Mouse (Mus musculus) telencephalon, adult 2 months (tissue): ENCODE data around the gene Spire2.
"Not testable (repeated sequence)": the region's sequence is repeated elsewhere in the genome, so short reads cannot be mapped to it uniquely, and the experiment has no call there.

Experiments
- DNase-seq: peaks from one replicate; pipeline ENCODE4 v3.0.0-alpha.2; 2011; ENCODE audit warnings: low read depth, low spot score

The Spire2 gene

DNA sequence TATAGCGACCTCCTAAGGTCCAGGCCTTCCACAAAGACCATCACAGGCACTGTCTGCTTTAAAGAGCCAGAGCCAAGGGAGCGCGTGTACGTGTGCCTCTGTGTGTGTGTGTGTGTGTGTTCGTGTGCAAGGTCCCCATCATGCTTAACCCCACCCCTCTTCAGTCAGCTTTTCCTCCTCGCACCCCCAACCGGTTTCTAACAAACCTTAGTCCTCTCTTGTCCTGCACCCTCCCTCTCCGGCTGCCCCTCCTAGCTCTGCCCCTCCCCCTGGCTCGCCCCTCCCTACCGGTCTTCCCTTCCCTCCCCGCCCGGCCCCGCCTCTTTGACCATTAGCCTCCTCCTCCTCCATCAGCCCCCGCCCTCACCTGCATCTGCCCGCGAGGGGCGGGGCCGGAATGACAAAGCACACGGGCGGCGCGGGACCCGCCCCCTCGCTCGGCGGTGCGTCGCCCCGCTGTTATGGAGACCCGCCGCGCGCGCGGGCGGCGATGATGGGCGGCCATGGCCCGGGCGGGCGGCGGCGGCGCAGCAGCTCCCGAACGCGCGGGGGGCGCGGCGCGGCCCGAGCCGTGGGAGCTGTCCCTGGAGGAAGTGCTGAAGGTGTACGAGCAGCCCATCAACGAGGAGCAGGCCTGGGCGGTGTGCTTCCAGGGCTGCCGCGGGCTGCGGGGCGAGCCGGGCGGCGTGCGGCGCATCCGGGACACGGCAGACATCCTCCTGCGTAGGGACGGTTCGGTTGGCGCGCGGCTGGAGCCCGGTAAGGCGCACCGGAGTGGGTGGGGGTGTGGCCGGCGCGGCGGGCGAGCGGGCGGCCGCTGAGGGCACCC is at the start of gene Spire2:
Gene Spire2, plus strand, starts transcription at position 452 of the 829 bp plus-strand sequence.
- DNase-seq: peak; percentile 60

- not testable (repeated sequence) for DNase-seq
Measured at GRCm38 (mm10) chr8:123282994-123283393, 49.5 kb upstream of the Spire2 start.

- DNase-seq: no peak
Measured at GRCm38 (mm10) chr8:123283991-123284390, 48.5 kb upstream of the Spire2 start.

DNA sequence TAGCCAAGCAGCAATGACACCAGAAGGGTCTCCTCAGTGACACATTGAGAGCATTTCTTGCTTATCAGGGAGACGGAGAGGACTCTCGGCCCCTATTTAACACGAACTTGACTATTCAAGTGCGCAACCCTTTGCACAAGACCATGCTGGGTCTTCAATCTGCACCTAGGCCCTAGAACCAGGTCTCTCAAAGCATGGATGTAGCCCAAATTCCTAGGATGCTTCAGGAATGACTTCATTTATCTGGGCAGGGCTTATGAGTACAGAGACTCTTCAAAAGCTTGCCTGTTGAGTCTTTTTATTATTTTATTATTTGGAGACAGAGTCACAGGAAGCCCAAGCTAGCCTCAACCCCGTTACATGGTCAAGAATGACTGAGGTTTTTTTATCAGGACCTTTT is 48.0 kb upstream of the Spire2 start:
- DNase-seq: no peak

DNA sequence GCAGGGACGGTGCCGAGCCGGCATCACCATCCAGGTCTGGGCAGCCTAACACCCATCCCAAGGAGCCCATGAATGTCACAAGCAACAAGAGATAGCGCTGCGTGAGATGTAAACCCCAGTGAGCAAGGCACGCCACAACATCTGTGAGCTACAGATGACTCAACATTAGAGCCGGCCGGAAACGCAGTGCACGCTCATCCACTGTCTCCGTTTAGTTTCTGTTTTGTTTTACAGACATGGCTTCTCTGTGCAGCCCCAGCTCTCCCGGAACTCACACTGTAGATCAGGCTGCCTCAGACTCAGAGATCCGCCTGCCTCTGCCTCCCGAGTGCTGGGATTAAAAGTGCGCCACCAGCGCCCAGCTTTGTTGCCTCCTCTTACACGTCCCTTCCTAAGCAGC is 45.2 kb upstream of the Spire2 start:
- no peak for DNase-seq

GRCm38 (mm10) chr8:123290166-123290565 is 42.3 kb upstream of the Spire2 start:
- DNase-seq: no peak

GRCm38 (mm10) chr8:123290679-123291078 is 41.8 kb upstream of the Spire2 start:
- DNase-seq: no peak

DNA sequence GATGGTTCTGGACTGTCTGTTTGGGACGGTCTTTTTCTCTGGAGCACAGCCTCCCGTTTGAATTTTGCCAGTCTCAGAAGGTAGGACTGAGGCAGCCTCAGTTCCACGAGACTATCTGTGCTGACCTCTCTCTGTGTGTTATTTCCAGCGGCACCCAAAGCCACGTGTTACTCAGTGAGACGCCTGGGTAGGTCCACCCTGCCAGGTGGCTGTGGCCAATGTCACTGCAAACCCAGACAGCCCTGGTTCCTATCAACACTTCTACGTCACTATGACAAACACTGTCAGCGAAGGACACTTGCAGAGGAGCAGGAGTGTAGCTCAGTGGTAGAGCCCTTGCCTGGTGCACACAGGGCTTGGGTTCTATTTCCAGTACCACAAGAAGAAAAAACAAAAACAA is 40.8 kb upstream of the Spire2 start:
- DNase-seq: no peak

GRCm38 (mm10) chr8:123292281-123292680 is 40.2 kb upstream of the Spire2 start:
- no peak for DNase-seq

GRCm38 (mm10) chr8:123292785-123293184 is 39.7 kb upstream of the Spire2 start:
- DNase-seq: no peak

- DNase-seq: no peak
Measured at GRCm38 (mm10) chr8:123298301-123298700, 34.2 kb upstream of the Spire2 start.

- DNase-seq: no peak
Measured at GRCm38 (mm10) chr8:123308738-123309137, 23.8 kb upstream of the Spire2 start.

- DNase-seq: no peak
Measured at GRCm38 (mm10) chr8:123317781-123318466, 14.6 kb upstream of the Spire2 start.

DNA sequence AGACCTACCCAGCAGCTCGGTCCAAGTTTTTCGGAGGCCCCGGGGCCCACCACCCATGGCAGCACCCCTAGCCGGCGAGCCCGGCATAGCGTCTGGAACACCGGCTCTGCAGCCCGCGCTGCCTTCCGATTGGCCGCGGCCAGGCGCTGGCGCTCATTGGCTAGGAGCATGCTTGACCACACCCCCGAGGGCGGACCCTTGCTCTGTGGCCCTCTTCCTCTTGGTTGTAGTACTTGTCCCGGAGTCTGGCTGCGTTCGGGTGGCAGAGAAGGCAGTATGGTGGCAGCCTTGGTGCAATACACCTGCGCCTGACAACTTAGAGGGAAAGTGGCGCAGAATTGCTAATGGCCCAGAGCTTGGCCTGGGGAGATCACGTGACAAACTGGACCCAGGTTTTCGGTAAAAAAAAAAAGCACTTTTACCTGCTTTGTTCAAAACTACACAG is 14.0 kb upstream of the Spire2 start, which contains the start of gene Fanca:
Gene Fanca, minus strand, starts transcription at position 110 of the 445 bp plus-strand sequence.
- peak; percentile 76 for DNase-seq

DNA sequence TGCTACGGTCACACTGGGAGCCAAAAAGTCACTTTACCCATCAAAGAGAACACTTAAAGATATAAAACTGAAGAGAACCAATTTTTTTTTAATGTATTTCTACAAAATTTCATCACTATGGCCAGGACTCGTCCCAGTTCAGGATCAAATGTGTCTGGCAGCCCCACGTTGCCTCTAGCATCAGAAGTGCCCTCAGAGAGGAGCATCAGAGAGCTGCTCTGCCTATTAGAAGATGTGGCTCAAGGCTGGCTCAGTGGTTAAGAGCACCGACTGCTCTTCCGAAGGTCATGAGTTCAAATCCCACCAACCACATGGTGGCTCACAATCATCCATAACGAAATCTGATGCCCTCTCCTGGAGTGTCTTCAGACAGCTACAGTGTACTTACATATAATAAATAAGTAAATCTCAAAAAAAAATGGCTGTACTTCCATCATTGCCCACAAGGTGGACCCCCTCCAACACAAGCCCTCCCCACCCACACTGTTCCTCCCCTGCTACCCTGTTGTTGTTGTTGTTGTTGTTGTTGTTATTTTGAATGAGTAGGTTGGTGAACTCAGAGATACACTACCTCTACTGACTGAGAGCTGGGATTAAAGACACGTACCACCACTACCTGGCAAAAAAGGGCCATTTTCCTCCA is 12.9 kb upstream of the Spire2 start:
- peak; percentile 35 for DNase-seq

DNA sequence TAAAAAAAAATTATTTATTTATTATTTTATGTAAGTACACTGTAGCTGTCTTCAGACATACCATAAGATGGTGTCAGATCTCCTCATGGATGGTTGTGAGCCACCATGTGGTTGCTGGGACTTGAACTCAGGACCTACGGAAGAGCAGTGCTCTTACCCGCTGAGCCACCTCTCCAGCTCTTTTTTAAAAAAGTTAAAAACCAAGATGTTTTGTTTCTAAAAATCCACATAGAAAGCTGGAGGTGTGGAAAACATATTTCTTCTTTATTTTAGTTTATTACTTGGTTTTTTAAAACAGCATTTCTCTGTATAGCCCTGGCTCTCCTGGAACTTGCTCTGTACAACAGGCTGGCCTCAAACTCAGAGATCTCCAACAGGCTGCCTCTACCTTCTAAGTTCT is 4.0 kb upstream of the Spire2 start:
- DNase-seq: no peak

DNA sequence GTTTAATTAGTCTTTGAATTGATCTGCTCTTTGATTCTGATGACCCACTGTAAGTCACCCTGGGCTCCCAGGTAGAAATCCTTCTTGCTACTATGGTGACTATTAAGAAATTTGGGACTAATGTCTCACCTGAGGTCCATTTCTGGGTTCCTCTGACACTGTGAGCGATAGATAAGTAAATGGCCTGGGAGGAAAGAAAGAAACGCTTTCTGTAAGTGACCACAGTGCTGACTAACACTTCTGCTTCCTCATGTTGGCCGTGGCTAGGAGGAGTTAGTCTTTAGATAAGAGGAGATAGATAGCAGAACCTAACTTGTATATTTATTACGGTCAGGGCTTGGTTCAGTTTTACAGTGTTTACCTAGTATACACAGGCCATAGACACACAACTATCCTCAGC is 3.2 kb upstream of the Spire2 start:
- no peak for DNase-seq

- no peak for DNase-seq
Measured at GRCm38 (mm10) chr8:123329961-123330360, 2.6 kb upstream of the Spire2 start.

- no peak for DNase-seq
Measured at GRCm38 (mm10) chr8:123330701-123331100, 1.8 kb upstream of the Spire2 start.

DNA sequence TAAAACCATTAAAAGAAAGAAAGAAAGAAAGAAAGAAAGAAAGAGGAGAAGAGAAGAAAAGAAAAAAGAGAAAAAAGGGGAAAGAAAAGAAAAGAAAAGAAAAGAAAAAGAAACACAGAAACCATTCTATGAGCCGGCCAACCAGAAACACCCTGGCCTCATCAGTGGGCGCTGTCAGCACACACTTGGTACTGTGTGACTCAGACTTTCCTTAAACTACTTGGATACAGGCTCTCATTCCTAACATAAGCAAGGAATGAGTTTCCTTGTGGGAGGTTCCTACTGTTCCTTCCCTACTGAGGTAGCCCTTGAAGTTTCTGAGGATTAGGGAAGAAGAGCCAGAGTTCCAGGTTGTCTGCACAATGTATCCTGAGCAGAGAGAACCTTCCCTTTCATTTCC is 1.2 kb upstream of the Spire2 start:
- DNase-seq: no peak

DNA sequence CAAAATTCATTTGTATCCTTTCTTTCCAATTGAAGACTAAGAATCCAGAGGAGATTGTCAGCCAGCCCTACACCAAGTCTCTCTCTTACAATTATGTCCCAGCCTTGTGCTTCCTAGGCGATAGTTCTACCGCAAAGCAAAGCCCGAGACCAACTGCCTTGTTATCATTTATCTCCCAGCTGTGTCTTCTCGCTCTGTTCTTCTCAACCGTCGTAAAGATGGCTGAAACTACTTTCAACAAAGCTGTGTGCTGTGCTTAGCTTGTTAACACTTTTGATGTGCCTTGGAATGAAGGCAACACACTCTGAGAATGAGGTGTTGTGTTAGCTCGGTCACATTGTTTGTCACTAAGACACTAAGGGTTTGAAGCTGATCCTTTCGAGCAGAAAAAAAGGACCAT is 703 bp upstream of the Spire2 start:
- DNase-seq: no peak

DNA sequence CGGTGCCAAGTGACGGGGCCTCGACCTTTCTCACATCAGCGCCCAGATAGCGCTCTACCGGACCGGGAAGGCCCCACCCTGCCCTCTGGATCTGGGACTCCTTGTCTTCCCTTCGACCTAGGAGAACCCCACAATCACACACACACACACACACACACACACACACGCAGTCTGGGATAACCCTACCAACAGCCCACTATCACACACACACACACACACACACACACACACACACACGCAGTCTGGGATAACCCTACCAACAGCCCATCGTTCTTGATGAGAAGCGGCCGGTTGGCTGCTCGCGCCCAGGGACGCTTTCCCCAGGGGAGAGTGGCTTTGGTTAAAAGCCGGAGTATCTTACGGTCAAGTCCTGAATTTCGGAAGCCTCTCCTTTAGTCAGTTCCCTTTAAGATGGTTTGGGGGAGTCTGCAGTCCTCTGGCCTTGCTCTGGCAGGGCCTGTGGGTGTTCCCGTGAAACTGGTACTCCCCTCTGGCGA is 626 bp downstream of the Spire2 start:
- DNase-seq: no peak
